Mouse (Mus musculus) megakaryocyte, embryonic 14.5 days (primary cell): Measurements from ENCODE around the gene Ncapd3.

Experiments
- FLI1 ChIP-seq: IDR thresholded peaks from 2 replicates; pipeline ENCODE4 v1.6.1; 2012; ENCODE audit warnings: low read length, inconsistent platforms, mixed read lengths
- GATA1 ChIP-seq: IDR thresholded peaks from 3 replicates; pipeline ENCODE4 v1.6.1; 2012; ENCODE audit warnings: mixed read lengths, low read length, inconsistent platforms, borderline replicate concordance

GRCm38 (mm10) chr9:27122963-27123362, 93.0 kb downstream of the Ncapd3 start:
- TF ChIP-seq GATA1 (no peak), FLI1 (no peak)
